Mouse (Mus musculus) hindbrain, embryonic 16.5 days (tissue): ENCODE measurements around the gene Traip. TPM values are rescaled to one million over a fixed set of nuclear protein-coding genes. Genes with fewer than 3 reads are reported as not detected.

Experiments
- ATAC-seq: fragments of 200-750 bp; cut with Nextera tagmentation; 2 replicates; pipeline ENCODE4 v1.8.0; 2017; ENCODE audit warnings: moderate TSS enrichment, moderate library complexity
- H3K27ac ChIP-seq: fragments of 300-500 bp; sonication (generic); 2 replicates; pipeline ENCODE4 v1.5.1; 2014; ENCODE audit warnings: low read depth, mild to moderate bottlenecking, control low read depth, low read length, moderate library complexity
- H3K27me3 ChIP-seq: fragments of 300-500 bp; sonication (generic); replicated peaks from 2 replicates; pipeline ENCODE4 v1.6.1; 2014; ENCODE audit warnings: low read length; ENCODE audit not compliant: control insufficient read depth, insufficient read depth
- H3K36me3 ChIP-seq: fragments of 300-500 bp; sonication (generic); 2 replicates; pipeline ENCODE4 v1.6.1; 2014; ENCODE audit warnings: mild to moderate bottlenecking, low read length, moderate library complexity, mixed read lengths; ENCODE audit not compliant: control insufficient read depth, insufficient read depth
- H3K4me1 ChIP-seq: fragments of 300-500 bp; sonication (generic); 2 replicates; pipeline ENCODE4 v1.6.1; 2014; ENCODE audit warnings: low read depth, low read length; ENCODE audit not compliant: control insufficient read depth, insufficient read depth
- H3K4me2 ChIP-seq: fragments of 300-500 bp; sonication (generic); 2 replicates; pipeline ENCODE4 v1.6.1; 2014; ENCODE audit warnings: mild to moderate bottlenecking, low read length, control low read depth, moderate library complexity
- H3K4me3 ChIP-seq: fragments of 300-500 bp; sonication (generic); 2 replicates; pipeline ENCODE4 v1.5.1; 2014; ENCODE audit warnings: mild to moderate bottlenecking, low read length, control low read depth, moderate library complexity
- H3K9ac ChIP-seq: fragments of 300-500 bp; sonication (generic); 2 replicates; pipeline ENCODE4 v1.6.1; 2014; ENCODE audit warnings: low read depth, mild to moderate bottlenecking, control low read depth, low read length, moderate library complexity
- H3K9me3 ChIP-seq: fragments of 300-500 bp; sonication (generic); 2 replicates; pipeline ENCODE4 v1.6.1; 2014; ENCODE audit warnings: mild to moderate bottlenecking, low read length, moderate library complexity; ENCODE audit not compliant: control insufficient read depth
- WGBS: fragments of 180-500 bp; shearing (Covaris S2); extraction: QIAGEN DNeasy Blood & Tissue Kit; methylation state at CpG from one replicate; pipeline ENCODE4 v1.1.7; 2014; 5-methylcytosine and 5-hydroxymethylcytosine counted together
- polyA plus RNA-seq: library from polyadenylated mRNA; unstranded; fragments of >200 nt; fragmentation: Nextera tagmentation; extraction: Ambion mirVana; gene quantifications from 2 replicates; pipeline ENCODE4 v1.2.1, GENCODE M21; 2015

The Traip gene
- polyA plus RNA-seq, 1 experiment from 2014 or later: 10.0 TPM

DNA sequence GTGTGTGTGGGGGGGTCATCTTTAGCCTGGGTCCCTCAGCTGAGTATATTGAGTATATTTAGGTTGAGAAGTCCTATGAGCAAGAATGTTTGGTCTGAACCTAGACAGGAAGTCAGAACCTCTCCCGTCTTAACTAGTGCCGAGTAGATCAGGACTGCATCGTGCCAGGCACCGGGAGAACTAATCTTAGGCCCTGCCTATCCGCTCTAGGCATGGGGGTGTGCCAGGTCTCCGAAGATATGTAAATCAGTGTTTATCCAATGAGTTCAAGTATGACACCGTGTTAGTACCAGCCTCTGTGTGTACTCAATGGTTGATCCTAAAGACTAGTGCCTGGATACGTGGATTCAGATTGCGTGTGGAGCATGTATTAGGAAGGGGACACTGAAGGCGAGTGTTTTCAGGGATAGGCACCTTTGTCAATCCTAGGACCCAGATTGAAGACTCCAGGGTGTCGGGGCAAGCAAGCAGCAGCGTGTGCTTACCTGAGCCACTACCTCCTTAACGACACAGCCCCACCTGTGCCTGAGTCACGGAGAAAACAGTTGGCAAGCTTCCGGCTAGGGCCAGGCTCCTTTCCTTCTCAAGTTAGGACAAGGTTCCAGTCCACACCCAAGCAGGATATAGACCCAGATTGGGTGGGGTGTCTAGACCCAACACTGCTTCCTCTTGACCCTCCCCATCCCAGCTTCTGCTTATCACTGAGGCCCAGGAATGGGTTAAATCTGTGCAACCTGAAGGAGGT lies 39.7 kb upstream of the Traip start:
- H3K36me3 ChIP-seq: no peaks in the 10 kb centered on the region
- WGBS: 92% methylated on average over 15 of the region's 15 CpGs
- no peak overlapping the region for H3K4me2 ChIP-seq
- H3K9me3 ChIP-seq: no peaks in the 10 kb centered on the region
- no peak overlapping the region for H3K4me3 ChIP-seq
- H3K9ac ChIP-seq: no peak overlapping the region
- H3K27ac ChIP-seq: no peak overlapping the region
- H3K4me1 ChIP-seq: peaks cover 5% of the 10 kb centered on the region
- H3K27me3 ChIP-seq: no peaks in the 10 kb centered on the region
- ATAC-seq: no peak

DNA sequence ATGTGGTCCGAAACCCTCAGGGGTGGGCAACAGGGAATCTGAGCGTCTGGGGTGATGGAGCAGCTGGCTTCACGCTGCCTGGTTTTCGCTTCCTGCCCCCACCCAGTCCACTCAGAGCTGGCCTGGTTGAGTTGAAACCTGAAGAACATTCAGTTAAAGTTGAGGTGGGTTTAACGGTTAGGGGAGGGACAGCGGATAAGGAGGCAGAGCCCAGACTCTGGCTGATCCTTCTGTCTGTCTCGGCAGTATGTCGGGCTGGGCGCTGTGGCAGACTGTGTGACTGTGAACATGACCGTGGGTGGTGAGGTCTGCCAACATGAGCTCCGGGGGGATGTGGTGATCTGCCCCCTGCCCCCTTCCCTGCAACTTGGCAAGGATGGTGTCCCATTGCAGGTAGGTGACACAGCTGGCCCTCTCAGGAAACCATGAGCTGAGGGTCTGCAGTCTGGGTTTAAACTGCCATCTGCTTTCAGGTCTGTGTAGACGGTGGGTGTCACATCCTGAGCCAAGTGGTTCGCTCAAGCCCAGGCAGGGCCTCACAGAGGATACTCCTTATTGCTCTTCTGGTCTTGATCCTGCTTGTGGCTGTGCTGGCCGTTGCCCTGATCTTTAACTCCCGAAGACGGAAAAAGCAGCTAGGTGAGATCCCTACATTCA lies 35.0 kb upstream of the Traip start:
- Histone ChIP-seq H3K4me2 (no peak overlapping the region), H3K27me3 (no peaks in the 10 kb centered on the region), H3K27ac (no peak overlapping the region), H3K36me3 (no peaks in the 10 kb centered on the region), H3K4me1 (peaks cover 8% of the 10 kb centered on the region), H3K9me3 (no peaks in the 10 kb centered on the region), H3K9ac (no peak overlapping the region), H3K4me3 (no peak overlapping the region)
- WGBS: 81% methylated on average over 16 of the region's 16 CpGs
- ATAC-seq: no peak

DNA sequence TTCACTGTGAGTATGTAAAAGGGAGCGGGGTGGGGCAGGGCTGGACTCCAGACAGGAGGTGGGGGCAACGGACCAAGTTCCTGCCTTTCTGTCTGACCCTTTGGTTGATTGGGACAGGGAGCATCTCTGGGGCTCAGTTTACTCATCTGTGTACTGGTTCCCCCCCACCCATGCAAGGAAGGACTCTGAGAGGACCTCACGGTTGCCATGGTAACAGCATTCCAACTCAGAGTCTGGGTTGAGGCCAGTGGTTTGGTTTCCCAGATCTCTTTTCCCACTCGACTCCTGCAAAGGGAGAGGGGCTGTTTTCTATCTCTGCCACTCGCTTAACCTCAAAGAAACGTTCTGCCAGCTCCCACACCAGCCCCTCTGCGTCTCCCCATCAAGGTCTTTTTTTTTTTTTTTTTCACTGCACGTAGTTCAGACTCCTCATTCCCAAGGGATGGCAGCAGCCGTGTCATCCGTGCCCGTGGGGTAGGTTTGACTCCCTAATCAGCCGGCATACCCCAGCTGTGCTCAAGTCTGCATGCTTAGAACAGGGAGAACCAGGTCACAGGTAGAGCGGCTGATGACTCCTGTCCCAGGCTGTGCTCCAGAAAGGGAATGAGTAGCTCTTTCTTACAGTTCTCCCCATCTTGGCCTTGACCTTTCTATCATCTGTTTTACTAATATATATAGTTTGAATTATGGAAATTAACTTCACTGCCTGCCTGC lies 31.9 kb upstream of the Traip start:
- peak overlapping the region; percentile 7; the same call in 1 of the 2 replicates for H3K9ac ChIP-seq

DNA sequence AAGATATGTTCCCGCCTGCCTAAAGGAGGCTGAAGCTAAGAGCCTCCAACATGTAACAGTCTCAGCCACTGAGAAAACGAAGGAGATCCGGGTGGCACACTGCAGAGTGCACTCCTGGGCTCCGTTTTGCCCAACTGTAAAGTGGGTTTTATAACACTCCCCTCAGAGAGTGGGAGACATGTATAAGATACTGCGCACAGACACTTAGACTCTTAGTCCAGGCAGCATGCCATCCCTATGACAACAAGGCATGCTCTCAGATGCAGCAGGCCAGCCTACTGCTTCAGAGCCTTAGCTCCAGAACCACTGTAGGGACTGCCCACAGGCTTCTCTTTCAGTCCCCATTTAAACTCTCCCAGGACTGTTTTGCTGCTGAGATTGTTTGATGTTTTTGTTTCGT lies 31.1 kb upstream of the Traip start:
- Histone ChIP-seq H3K9me3 (no peaks in the 10 kb centered on the region), H3K4me2 (no peak overlapping the region), H3K4me1 (peaks cover 10% of the 10 kb centered on the region), H3K4me3 (no peak overlapping the region), H3K36me3 (no peaks in the 10 kb centered on the region), H3K27ac (no peak overlapping the region), H3K27me3 (no peaks in the 10 kb centered on the region), H3K9ac (no peak overlapping the region)
- ATAC-seq: no peak
- 92% methylated on average over 6 of the region's 6 CpGs for WGBS

More for the DNA sequence above, 31.9 kb upstream of the Traip start:
- H3K36me3 ChIP-seq: no peaks in the 10 kb centered on the region
- H3K9me3 ChIP-seq: no peaks in the 10 kb centered on the region
- peak overlapping the region; percentile 2; the same call in 1 of the 2 replicates for H3K27ac ChIP-seq
- WGBS: 30% methylated on average over 13 of the region's 13 CpGs
- peak; percentile 46 for ATAC-seq
- peak overlapping the region; percentile 23 for H3K4me2 ChIP-seq
- H3K4me3 ChIP-seq: no peak overlapping the region
- peaks cover 8% of the 10 kb centered on the region for H3K4me1 ChIP-seq
- H3K27me3 ChIP-seq: no peaks in the 10 kb centered on the region

DNA sequence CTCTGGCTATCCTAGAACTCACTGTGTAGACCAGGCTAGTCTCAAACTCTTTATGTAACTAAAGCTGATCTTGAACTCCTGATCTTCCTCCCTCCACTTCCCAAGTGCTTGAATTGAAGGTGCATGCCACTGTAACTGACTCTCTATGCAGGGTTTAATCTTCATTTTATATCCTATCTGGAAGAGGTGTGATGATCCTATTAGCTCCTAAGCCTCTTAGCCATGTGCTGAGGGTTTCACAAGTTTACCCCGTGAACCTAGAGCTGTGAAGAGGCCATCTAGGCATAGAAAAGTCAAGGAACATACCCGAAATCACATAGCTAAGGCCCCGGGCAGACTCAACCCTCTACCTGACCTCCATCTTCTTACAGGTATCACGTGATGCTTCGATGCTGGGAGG lies 30.5 kb upstream of the Traip start:
- Histone ChIP-seq H3K4me3 (no peak overlapping the region), H3K4me2 (no peak overlapping the region), H3K27ac (no peak overlapping the region), H3K9ac (no peak overlapping the region), H3K27me3 (no peaks in the 10 kb centered on the region), H3K9me3 (no peaks in the 10 kb centered on the region), H3K4me1 (peaks cover 11% of the 10 kb centered on the region), H3K36me3 (no peaks in the 10 kb centered on the region)
- no peak for ATAC-seq
- WGBS: 90% methylated on average over 5 of the region's 5 CpGs

DNA sequence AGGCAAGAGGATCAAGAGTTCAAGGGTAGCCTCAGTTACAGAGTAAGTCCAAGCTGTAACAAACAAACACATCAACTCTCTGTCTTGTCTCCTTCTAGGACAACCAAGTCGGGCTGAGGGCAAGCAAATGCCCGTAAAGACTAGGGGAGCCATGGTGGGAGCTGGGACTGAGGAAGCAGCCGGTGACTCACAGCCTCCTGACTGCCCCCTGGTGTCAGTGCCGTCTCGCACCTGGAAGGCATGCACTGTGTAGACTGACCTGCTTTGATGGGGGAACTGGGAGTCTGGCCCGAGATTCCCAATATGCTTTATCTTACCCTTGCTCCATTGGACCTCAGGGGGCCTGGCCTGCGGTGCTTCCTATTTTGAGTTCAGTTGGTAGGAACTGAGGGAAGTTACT lies 26.9 kb upstream of the Traip start:
- Histone ChIP-seq H3K9me3 (no peaks in the 10 kb centered on the region), H3K4me1 (peaks cover 20% of the 10 kb centered on the region), H3K4me2 (no peak overlapping the region), H3K36me3 (no peaks in the 10 kb centered on the region), H3K4me3 (no peak overlapping the region), H3K27me3 (no peaks in the 10 kb centered on the region), H3K9ac (no peak overlapping the region), H3K27ac (no peak overlapping the region)
- ATAC-seq: no peak
- WGBS: 36% methylated on average over 7 of the region's 7 CpGs

DNA sequence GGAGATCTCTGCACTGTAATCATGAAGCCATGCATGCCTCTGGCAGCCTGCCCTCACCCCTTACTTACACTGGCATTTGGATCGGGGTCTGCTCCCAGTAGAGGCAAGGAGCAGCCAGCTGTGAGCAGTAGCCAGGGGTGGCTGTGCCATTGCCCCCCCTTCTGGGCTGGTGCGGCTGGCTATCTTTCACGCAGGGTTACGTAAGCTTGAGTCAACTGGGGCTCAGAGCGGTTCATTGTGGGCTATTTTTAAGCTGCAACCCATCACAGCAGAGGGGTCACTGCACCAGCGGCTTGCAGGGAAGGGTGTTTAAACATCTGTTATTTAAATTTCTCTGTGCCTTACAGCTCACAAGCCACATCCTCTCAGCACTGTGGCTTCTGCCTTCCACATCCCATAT lies 26.0 kb upstream of the Traip start:
- no peak overlapping the region for H3K4me3 ChIP-seq
- 36% methylated on average over 6 of the region's 6 CpGs for WGBS
- no peak overlapping the region for H3K9ac ChIP-seq
- H3K9me3 ChIP-seq: no peaks in the 10 kb centered on the region
- no peaks in the 10 kb centered on the region for H3K36me3 ChIP-seq
- no peak overlapping the region; the same call in 1 of the 2 replicates for H3K27ac ChIP-seq
- no peak overlapping the region for H3K4me2 ChIP-seq
- H3K4me1 ChIP-seq: peaks cover 16% of the 10 kb centered on the region
- no peaks in the 10 kb centered on the region for H3K27me3 ChIP-seq
- no peak for ATAC-seq

DNA sequence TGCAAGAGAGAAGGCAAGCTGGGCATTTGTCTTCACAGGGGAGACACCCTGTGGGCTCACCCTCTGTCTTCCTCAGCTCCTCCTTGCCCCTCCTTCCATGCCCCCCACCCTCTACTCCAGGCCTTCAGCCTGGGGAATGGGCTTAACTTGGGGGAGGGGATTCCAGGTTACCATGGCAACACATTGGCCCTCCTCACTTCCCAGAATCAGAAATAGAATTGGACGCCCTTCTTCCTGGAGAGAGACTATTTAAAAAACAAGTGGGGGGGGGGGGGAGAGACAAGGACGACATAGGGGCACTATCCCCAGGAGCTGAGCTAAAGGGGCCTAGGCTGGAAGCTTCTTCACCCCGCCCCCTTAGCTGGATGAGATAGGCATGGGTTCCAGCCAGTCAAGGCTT lies 24.7 kb upstream of the Traip start:
- Histone ChIP-seq H3K4me1 (peaks cover 16% of the 10 kb centered on the region), H3K36me3 (no peaks in the 10 kb centered on the region), H3K9me3 (no peaks in the 10 kb centered on the region), H3K4me2 (no peak overlapping the region), H3K4me3 (no peak overlapping the region), H3K27ac (no peak overlapping the region), H3K27me3 (no peaks in the 10 kb centered on the region), H3K9ac (no peak overlapping the region)
- 19% methylated on average over 3 of the region's 3 CpGs for WGBS
- no peak for ATAC-seq

DNA sequence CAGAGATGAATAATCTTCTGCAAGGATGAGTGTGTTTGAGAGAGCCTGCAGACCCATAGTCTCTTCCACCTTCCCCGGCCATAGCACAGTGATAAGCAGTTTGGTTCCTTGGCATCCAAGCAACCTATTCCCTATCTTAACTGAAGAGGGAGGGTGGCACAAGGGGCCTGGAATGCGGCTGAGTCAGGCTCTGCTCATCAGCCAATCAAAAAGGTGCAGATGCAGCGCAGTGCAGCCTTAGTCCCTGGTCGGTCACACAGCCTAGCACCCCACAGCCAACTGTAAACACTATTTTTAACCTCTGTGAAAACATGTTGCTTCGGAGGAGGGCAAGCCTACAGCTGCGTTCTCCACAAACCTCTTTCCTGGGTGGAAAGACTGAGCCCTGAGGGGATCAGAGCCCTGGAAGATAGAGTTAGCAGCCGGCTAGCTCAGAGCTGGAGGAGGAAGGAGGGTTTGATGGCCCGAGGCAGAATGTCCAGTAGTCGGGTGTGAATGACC lies 23.0 kb upstream of the Traip start:
- H3K36me3 ChIP-seq: no peaks in the 10 kb centered on the region
- no peak for ATAC-seq
- H3K9ac ChIP-seq: no peak overlapping the region
- H3K27me3 ChIP-seq: no peaks in the 10 kb centered on the region
- no peak overlapping the region for H3K4me3 ChIP-seq
- H3K4me1 ChIP-seq: peaks cover 16% of the 10 kb centered on the region
- H3K9me3 ChIP-seq: no peaks in the 10 kb centered on the region
- H3K27ac ChIP-seq: no peak overlapping the region
- no peak overlapping the region for H3K4me2 ChIP-seq
- 64% methylated on average over 9 of the region's 9 CpGs for WGBS
